Comparison of ENCODE assay signal across 23 mouse cellular contexts in the genomic region with DNA sequence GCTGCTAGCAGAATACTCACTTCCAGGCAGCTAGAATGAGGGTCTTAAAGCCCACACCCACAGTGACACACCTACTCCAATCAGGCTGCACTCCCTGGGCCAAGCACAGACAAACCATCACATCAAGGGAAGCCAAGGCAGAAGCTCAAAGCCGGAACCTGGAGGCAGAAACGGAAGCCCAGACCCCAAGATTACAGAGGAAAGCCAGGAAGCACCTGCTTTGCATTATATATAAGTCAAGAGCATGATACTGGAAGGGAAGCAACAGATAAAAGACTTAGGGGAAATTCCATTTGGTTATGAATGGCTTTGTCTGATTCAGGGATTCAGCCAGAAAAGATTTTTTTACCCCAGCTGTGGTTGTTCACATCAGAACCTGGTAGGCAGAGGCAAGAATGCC. TPM values are rescaled to one million over a fixed set of nuclear protein-coding genes. Genes with fewer than 3 reads are reported as not detected.
DNase-seq lines count a peak whose midpoint lies in the region; ATAC-seq lines count a peak whose summit lies in the region.
"Had no signal": no experiment of that assay in that cellular context is flagged by ENCODE, and none has a peak within 500 bp of the region (broad histone marks: within the 10 kb centered on the region; RNA-seq: fewer than 3 reads in every experiment).

No protein-coding gene starts in this region.

- intact Hi-C loops in heart, postnatal 25 days (cut with DNase I) = no loop called here

- no peak for ATAC-seq in heart, embryonic 13.5 days (ENCODE audit: extremely low read depth, insufficient number of reproducible peaks, low FRiP score, low TSS enrichment)
- ATAC-seq in lung, embryonic 15.5 days (ENCODE audit: borderline replicate concordance, extremely low read depth, low FRiP score, low TSS enrichment) = no peak
- ATAC-seq in megakaryocyte progenitor cell, adult 5-6 weeks (replicated peaks; ENCODE audit: poor library complexity) = peak; percentile 35; the same call in 1 of the 2 replicates
- ATAC-seq: intestine, postnatal 0 days had no signal

- no peaks in the 10 kb centered on the region for H3K9me3 ChIP-seq in heart, embryonic 13.5 days
- H3K9me3 ChIP-seq in lung, embryonic 15.5 days = no peaks in the 10 kb centered on the region
- H3K9me3 ChIP-seq: embryonic facial prominence, embryonic 12.5 days; hindbrain, embryonic 15.5 days; limb, embryonic 10.5 days; midbrain, embryonic 12.5 days; neural tube, embryonic 15.5 days had no signal

- no peak for DNase-seq in heart, postnatal 25 days (ENCODE audit: low spot score)
- no peak for DNase-seq in lung, postnatal 4 days
- DNase-seq in urinary bladder, postnatal 14 days (ENCODE audit: low spot score) = no peak
- DNase-seq in left cerebral cortex, adult 8-10 months (ENCODE audit: low spot score in 2 of 2) = no peak
- DNase-seq: adrenal gland, adult 2 months; cerebellum, adult 11 months; cerebellum, postnatal 25 days; forebrain, postnatal 0 days; heart, adult 2 months; kidney, postnatal 10 days; right cerebral cortex, postnatal 25 days had no signal

- 35% methylated on average over 2 of the region's 2 CpGs for WGBS in heart, embryonic 13.5 days
- WGBS in lung, embryonic 15.5 days = 43% methylated on average over 2 of the region's 2 CpGs

- no peak overlapping the region for H3K9ac ChIP-seq in heart, embryonic 13.5 days
- no peak overlapping the region for H3K9ac ChIP-seq in lung, embryonic 15.5 days
- H3K9ac ChIP-seq: embryonic facial prominence, embryonic 12.5 days; forebrain, postnatal 0 days; hindbrain, embryonic 15.5 days; liver, embryonic 14.5 days; midbrain, embryonic 12.5 days; neural tube, embryonic 15.5 days had no signal

- peaks cover 24% of the 10 kb centered on the region for H3K4me1 ChIP-seq in heart, embryonic 13.5 days
- H3K4me1 ChIP-seq in lung, embryonic 15.5 days = peaks cover 3% of the 10 kb centered on the region; the same call in 1 of the 2 replicates
- H3K4me1 ChIP-seq: embryonic facial prominence, embryonic 12.5 days; hindbrain, embryonic 15.5 days; midbrain, embryonic 12.5 days; neural tube, embryonic 15.5 days had no signal

- H3K4me3 ChIP-seq in heart, embryonic 13.5 days = no peak overlapping the region
- no peak overlapping the region for H3K4me3 ChIP-seq in lung, embryonic 15.5 days
- H3K4me3 ChIP-seq: embryonic facial prominence, embryonic 12.5 days; heart, adult 2 months; hindbrain, embryonic 15.5 days; layer of hippocampus, adult 2 months; limb, embryonic 10.5 days; midbrain, embryonic 12.5 days; neural tube, embryonic 15.5 days had no signal

- no peaks in the 10 kb centered on the region for H3K27me3 ChIP-seq in heart, embryonic 13.5 days (replicated peaks)
- H3K27me3 ChIP-seq in lung, embryonic 15.5 days = no peaks in the 10 kb centered on the region
- H3K27me3 ChIP-seq: embryonic facial prominence, embryonic 12.5 days; hindbrain, embryonic 15.5 days; midbrain, embryonic 12.5 days; neural tube, embryonic 15.5 days had no signal

- H3K36me3 ChIP-seq in heart, embryonic 13.5 days = no peaks in the 10 kb centered on the region
- no peaks in the 10 kb centered on the region for H3K36me3 ChIP-seq in lung, embryonic 15.5 days
- H3K36me3 ChIP-seq: embryonic facial prominence, embryonic 12.5 days; hindbrain, embryonic 15.5 days; limb, embryonic 10.5 days; midbrain, embryonic 12.5 days; neural tube, embryonic 15.5 days had no signal

- no peak overlapping the region for H3K4me2 ChIP-seq in heart, embryonic 13.5 days
- no peak overlapping the region for H3K4me2 ChIP-seq in lung, embryonic 15.5 days
- H3K4me2 ChIP-seq: embryonic facial prominence, embryonic 12.5 days; hindbrain, embryonic 15.5 days; midbrain, embryonic 12.5 days; neural tube, embryonic 15.5 days had no signal

- H3K27ac ChIP-seq in heart, embryonic 13.5 days (replicated peaks) = 0 out of 2 replicates have a peak overlapping the region, but pooled peaks have one; percentile 12
- 0 out of 2 replicates have a peak overlapping the region, but pooled peaks have one; percentile 24 for H3K27ac ChIP-seq in lung, embryonic 15.5 days
- H3K27ac ChIP-seq: embryonic facial prominence, embryonic 12.5 days; heart, adult 2 months; hindbrain, embryonic 15.5 days; layer of hippocampus, adult 2 months; limb, embryonic 10.5 days; liver, embryonic 14.5 days; macrophage; midbrain, embryonic 12.5 days; neural tube, embryonic 15.5 days had no signal

RNA-seq across cellular contexts. Expression of a gene that starts 47.8 kb away (rescaled TPM):
- polyA plus RNA-seq in heart, embryonic 13.5 days (2015; fragmentation: Nextera tagmentation; extraction: Ambion mirVana) = 3.6 and 3.7 TPM in 2 replicates
- 1 to 10 TPM; 2.2 to 2.6 TPM for total RNA-seq in heart, postnatal 25 days (2021)
- 3.9 and 4.3 TPM in 2 replicates for polyA plus RNA-seq in lung, embryonic 15.5 days (2015; fragmentation: Nextera tagmentation; extraction: Ambion mirVana)
- total RNA-seq in megakaryocyte progenitor cell, adult 5-6 weeks (2015) = 7.2 and 8.5 TPM in 2 replicates
- total RNA-seq in megakaryocyte progenitor cell, adult 5-6 weeks (2017) = 5.9 and 11.7 TPM in 2 replicates
- 10 to 100 TPM; 20.8 to 27.9 (median 24.4) TPM for total RNA-seq in left cerebral cortex, adult 8-10 months (2022)
